Mouse (Mus musculus) v-Abl transformed pro-B cells (cell line): ENCODE results near the gene Hspb11.

ENCODE experiments used
- in situ Hi-C, 2 experiments: fragments of 400-800 bp; cut with MboI; formaldehyde crosslinking; loops; one replicate each; pipeline ENCODE4 v1.15.1; 2025; ENCODE audit not compliant: unreplicated experiment in 2 of 2

Gene Hspb11

DNA sequence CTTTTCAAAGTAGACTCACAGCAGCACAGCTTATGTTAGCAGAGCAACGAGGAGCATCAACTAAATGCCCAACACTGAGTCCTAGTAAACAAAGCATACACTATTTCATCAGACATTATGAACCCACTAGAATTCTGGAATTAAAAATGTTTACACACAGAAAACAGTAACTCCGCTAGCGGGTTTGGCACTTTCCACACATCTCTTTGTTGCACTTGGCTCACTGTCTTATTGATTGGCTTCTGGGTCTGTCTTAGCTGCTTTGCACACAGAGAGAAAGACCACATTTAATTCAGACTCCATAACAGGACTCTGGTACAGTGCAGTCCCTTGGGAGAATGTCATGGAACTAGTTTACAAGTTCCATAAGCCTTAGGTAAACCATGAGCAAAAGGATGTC is 5.3 kb upstream of the Hspb11 start:
- in situ Hi-C loops, result loop anchor here in 1 of 2 experiments (25.0 kb wide), 1 partner anchor 414 kb away; no protein-coding TSS in a partner anchor

DNA sequence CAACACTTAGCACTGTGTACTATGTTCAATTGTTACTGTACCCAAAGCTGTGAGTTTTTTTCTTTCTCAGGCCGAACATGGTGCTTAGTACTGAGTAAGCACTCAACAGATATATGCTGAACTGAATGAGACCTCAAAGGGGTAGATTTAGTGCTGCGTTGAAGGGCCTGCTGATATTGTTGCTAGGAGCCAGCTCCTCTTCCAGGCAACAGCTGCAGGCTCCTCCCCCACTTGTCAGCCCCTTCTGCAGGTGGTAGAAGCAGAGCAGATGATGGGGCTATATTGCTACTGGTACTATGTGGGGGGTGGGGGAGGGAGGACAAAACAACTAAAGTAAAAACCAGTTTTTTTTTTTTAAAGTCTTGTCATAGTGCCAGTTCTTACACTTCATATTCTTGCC is 3.9 kb upstream of the Hspb11 start:
- in situ Hi-C loops, result loop anchor here in 1 of 2 experiments (25.0 kb wide), 1 partner anchor 413 kb away; no protein-coding TSS in a partner anchor

GRCm38 (mm10) chr4:107250494-107250893 is 2.9 kb upstream of the Hspb11 start:
- in situ Hi-C loops, result loop anchor here (5.0 kb wide), 3 partner anchors 62 to 102 kb away; partner anchors contain the start of gene Yipf1 (in 2 of the 2)

DNA sequence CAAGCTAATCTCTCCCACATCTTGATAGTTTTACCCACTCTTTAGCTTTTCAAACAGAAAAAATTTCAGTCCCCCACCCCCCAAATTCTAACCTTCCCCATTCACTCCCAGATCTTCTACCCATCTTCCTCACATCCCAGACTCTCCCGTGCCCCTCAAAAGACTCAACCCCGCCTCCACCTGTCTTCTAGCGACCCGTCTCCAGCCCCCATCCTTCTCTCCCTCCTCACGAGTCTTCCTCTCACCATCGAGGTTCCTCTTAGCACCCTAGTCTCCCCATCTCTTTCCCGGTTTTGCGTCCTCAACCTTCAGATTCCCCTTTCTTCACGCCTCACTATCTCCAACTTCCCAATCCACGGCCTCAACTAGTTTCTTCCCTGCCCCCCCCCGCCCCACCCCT is 871 bp upstream of the Hspb11 start:
- in situ Hi-C loops, result loop anchor here (5.0 kb wide), 3 partner anchors 60 to 100 kb away; partner anchors contain the start of gene Yipf1 (in 2 of the 2)

- in situ Hi-C loops, result loop anchor here (5.0 kb wide), 3 partner anchors 58 to 98 kb away; partner anchors contain the start of gene Yipf1 (in 2 of the 2)
Measured at GRCm38 (mm10) chr4:107254414-107254813, 1.0 kb downstream of the Hspb11 start.

DNA sequence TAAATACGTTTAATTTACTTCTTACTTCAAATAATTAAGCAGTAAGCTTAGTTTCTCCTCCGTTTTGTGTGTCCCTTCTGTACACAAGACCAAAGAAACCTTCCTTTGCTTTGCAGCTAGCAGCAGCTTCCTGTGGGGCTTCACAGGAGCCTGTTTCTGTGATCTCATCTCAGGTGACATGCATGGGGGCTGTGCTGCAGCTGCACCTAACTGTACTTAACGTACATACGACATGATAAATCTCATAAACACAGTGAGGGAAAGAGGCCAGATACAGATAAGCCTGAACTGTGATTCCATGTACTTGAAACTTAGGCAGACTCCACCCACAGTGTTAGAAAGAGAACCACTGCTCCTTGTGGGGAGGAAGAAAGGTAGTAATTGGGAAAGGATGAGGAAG is 6.6 kb downstream of the Hspb11 start:
- in situ Hi-C loops, result no loop called here

GRCm38 (mm10) chr4:107273683-107274082 is 20.3 kb downstream of the Hspb11 start:
- in situ Hi-C loops, result no loop called here

DNA sequence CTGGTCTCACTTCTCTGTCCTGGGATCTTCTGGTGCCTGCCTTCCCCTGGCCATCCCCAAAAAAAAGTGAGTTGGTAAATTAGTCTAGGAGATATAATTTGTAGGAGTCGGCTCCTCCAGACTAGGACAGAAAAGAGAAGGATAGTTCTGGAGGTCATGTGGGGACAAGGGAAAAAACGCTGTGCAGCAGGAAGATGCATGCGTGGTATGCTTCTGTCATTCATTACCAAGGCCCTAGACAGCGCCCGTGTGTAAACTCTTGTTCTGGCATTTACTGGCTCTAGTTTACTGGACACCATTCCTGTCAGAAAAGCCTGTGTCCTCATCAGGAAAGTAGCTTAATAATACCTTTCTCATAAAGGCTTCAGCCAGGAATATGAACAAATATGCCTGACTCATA is 21.1 kb downstream of the Hspb11 start:
- in situ Hi-C loops, result no loop called here

GRCm38 (mm10) chr4:107278188-107278707 is 24.9 kb downstream of the Hspb11 start:
- in situ Hi-C loops, result no loop called here

DNA sequence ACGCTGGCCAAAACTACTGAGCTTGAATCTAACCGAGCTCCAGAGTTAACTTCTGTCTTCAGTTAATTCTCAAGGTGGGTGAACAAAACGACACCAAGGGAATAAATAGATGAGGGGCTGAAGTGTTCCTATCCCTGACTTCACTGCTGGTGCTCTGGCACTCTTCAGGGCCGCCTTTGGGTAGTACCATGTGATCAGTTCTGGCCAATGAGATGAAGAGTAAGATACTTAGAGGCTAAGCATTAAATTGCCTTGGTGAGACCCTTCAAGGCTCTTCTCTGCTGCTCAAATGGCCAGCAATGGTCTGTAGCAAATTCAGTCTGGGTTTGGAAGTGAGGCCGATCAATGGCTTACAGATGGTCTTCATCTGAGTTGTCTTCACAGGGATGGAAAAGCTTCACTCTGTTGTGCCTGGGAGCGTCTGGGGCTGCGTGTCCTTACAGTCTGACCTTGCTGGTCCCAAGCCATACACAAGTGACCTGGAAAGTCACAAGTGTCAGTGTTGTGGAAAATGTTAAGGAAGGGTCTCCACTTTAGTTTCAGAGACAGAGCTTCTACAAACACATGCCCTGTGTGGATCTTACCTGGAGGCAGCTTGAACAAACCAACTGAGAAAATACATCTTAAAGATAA is 27.6 kb downstream of the Hspb11 start:
- in situ Hi-C loops, result no loop called here

- in situ Hi-C loops, result no loop called here
Measured at GRCm38 (mm10) chr4:107285446-107286200, 32.2 kb downstream of the Hspb11 start.

GRCm38 (mm10) chr4:107286386-107286785 is 33.0 kb downstream of the Hspb11 start:
- in situ Hi-C loops, result no loop called here

DNA sequence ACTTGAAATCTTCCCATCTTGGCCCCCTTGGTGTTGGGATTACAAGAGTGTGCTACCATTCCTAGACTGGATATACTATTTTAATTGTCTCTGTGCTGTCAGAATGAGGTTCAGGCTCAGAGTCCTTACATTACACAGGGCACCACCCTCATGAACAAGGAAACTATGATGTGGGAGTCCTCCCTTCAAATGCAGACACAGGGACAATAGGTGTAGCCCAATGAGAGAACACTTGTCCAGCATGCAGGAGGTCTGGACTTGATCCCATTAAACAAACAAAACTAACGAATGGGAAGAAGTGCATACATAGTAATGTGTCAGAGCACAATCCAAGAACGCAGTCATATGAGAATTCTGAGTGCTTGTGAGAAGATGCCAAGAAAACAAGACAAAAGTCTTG is 34.1 kb downstream of the Hspb11 start:
- in situ Hi-C loops, result no loop called here

GRCm38 (mm10) chr4:107291611-107292272 is 38.3 kb downstream of the Hspb11 start:
- in situ Hi-C loops, result no loop called here

DNA sequence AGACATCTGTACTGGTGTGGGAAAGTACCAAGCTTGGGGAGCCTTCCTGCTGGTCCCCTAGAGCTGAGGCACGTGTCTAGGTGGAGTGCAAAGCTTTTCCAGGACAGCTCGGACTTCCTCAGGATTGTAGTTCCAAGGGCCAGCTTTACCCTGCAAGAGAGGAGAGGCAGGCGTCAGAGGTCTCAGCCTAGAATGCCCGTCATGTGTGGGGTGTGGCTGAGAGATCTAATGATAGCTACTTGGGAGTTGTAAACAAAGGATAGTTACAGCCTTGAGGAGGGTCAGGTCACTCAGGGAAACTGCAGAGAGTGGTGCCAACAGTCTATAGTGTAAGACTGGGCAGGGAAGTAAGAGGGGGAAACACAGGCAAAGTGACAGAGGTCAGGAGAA is 38.9 kb downstream of the Hspb11 start:
- in situ Hi-C loops, result no loop called here

GRCm38 (mm10) chr4:107298071-107298606 is 44.7 kb downstream of the Hspb11 start:
- in situ Hi-C loops, result no loop called here

- in situ Hi-C loops, result no loop called here
Measured at GRCm38 (mm10) chr4:107299779-107300340, 46.5 kb downstream of the Hspb11 start.

DNA sequence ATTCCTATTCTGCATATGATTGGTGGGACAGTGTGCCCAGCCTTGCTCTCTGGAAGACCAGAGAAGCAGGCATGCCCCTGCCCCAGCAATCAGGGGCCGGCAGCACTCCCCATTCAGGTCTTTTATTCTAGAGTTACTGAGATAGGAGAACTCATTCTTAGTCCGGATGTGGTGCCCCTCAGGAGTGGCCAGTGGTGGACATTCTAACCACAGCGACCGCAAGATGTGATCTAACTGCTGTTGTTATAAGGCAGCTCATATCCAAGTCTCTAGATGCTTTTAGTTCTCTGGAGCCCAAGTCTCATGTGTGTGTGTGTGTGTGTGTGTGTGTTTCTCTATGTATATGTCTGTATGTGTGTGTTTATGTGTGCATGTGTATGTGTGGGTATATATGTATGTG is 47.0 kb downstream of the Hspb11 start:
- in situ Hi-C loops, result no loop called here

DNA sequence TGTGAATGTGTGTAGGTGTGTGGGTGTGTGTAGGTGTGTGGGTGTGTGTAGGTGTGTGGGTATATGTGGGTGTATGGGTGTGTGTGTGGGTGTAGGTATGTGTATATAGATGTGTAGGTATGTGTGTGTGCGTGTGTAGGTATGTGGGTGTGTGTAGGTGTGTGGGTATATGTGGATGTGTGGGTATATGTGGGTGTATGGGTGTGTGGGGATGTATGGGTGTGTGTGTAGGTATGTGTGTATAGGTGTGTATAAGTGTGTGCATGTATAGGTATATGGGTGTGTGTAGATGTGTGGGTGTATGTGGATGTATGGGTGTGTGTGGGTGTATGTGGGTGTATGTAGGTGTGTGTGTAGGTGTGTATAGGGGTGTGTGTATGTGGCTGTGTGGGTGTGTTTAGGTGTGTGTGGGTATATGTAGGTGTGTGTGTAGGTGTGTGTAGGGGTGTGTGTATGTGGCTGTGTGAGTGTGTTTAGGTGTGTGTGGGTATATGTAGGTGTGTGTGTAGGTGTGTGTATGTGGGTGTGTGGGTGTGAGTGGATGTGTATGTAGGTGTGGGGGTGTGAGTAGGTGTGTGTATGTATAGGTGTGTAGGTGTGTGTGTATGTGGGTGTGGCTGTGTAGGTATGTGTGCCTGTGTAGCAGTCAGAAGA is 47.6 kb downstream of the Hspb11 start:
- in situ Hi-C loops, result no loop called here

- in situ Hi-C loops, result no loop called here
Measured at GRCm38 (mm10) chr4:107302221-107302620, 48.8 kb downstream of the Hspb11 start.
